Mouse (Mus musculus) ES-Bruce4 (cell line): ENCODE measurements around the gene Aifm1. TPM values are rescaled to one million over a fixed set of nuclear protein-coding genes. Genes with fewer than 3 reads are reported as not detected.

Source experiments
- H3K27ac ChIP-seq: 2 replicates; pipeline ENCODE4 v1.5.1; 2012; ENCODE audit warnings: low read length, inconsistent platforms; ENCODE audit not compliant: insufficient read depth
- H3K27me3 ChIP-seq: 2 replicates; pipeline ENCODE4 v1.6.1; 2012; ENCODE audit warnings: mild to moderate bottlenecking, low read length, inconsistent platforms; ENCODE audit not compliant: control insufficient read depth, poor library complexity, insufficient read depth, severe bottlenecking
- H3K36me3 ChIP-seq: 2 replicates; pipeline ENCODE4 v1.6.1; 2012; ENCODE audit warnings: inconsistent platforms, mild to moderate bottlenecking, low read length, moderate library complexity; ENCODE audit not compliant: control insufficient read depth, poor library complexity, insufficient read depth, severe bottlenecking
- H3K4me1 ChIP-seq: one replicate; pipeline ENCODE4 v1.8.1; 2011; ENCODE audit warnings: low read length; ENCODE audit not compliant: control insufficient read depth, insufficient read depth
- H3K4me3 ChIP-seq: 2 replicates; pipeline ENCODE4 v1.5.1; 2011; ENCODE audit warnings: low read depth, mild to moderate bottlenecking, low read length
- H3K9ac ChIP-seq: 2 replicates; pipeline ENCODE4 v1.6.1; 2012; ENCODE audit warnings: low read depth, mild to moderate bottlenecking, inconsistent platforms; ENCODE audit not compliant: poor library complexity, severe bottlenecking
- H3K9me3 ChIP-seq: replicated peaks from 2 replicates; pipeline ENCODE4 v1.6.1; 2012; ENCODE audit warnings: mild to moderate bottlenecking, low read length, inconsistent platforms; ENCODE audit not compliant: control insufficient read depth, poor library complexity, insufficient read depth, severe bottlenecking
- CTCF ChIP-seq: IDR thresholded peaks from one replicate; pipeline ENCODE4 v1.8.1; 2011; ENCODE audit warnings: low read depth, low read length
- EP300 ChIP-seq: IDR thresholded peaks from 2 replicates; pipeline ENCODE4 v1.6.1; 2011; ENCODE audit warnings: low read depth, low read length; ENCODE audit not compliant: insufficient read depth
- POLR2A ChIP-seq: IDR thresholded peaks from one replicate; pipeline ENCODE4 v1.8.1; 2011; ENCODE audit warnings: low read length; ENCODE audit not compliant: insufficient read depth
- polyA plus RNA-seq: library from polyadenylated mRNA; stranded (reverse); fragments of >200 nt; gene quantifications from 2 replicates; pipeline ENCODE4 v1.2.4, GENCODE M21; 2011; ENCODE audit warnings: low read depth; ENCODE audit not compliant: missing spikeins, insufficient read depth, insufficient read length

The Aifm1 gene
- polyA plus RNA-seq, 1 experiment, result 45.9 TPM

DNA sequence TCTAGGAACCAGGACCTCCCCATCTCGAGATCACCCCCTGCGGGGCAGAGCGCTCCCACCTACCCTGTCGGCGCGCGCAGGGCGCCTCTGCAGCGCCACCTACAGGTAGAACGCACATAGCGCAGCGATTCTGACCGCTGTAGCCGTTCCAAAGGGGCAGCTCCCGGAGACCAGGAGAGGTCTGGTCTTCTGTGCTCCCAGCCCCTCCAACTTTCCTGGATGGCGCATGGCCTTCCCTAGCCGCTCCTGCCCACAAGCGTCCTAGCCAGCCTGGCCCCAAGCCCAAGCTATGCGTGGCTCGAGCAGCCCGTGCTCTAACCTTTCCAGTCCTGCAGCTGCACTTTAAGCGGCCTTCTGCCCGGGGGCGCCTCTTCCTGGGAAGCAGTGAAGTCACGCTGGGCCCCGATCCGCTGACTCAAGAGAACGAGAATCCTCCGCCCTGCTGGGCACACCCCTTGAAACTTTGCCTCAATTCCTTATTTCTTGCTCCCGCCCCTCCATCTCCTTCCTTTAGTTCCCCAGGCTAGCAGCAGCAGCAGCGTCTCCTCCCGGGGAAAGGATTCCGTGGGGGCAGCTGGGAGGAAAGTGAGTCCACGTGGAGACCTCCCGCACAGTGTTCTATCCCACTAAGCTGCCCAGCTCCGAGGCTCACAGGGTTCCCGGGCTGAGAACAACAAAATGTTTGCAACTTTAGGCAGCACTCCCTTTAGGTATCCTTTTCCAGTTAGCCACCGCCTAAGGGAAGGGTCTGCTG is 50.4 kb downstream of the Aifm1 start, which contains the start of gene Elf4:
Gene Elf4, minus strand, starts transcription at position 379 of the 754 bp plus-strand sequence.
- Histone ChIP-seq H3K4me3 (peak within 1 kb of the TSS; percentile 90), H3K36me3 (no peaks in the 10 kb centered on the region), H3K27me3 (no peaks in the 10 kb centered on the region), H3K9ac (peak within 1 kb of the TSS; percentile 49), H3K4me1 (peaks cover 7% of the 10 kb centered on the region), H3K9me3 (no peaks in the 10 kb centered on the region), H3K27ac (peak within 1 kb of the TSS; percentile 6; the same call in 1 of the 2 replicates)
- 0 out of 2 replicates have a peak, but pooled peaks have one; percentile 6 for TF ChIP-seq EP300
- peak; percentile 74 for TF ChIP-seq CTCF
- TF ChIP-seq POLR2A, result no peak

DNA sequence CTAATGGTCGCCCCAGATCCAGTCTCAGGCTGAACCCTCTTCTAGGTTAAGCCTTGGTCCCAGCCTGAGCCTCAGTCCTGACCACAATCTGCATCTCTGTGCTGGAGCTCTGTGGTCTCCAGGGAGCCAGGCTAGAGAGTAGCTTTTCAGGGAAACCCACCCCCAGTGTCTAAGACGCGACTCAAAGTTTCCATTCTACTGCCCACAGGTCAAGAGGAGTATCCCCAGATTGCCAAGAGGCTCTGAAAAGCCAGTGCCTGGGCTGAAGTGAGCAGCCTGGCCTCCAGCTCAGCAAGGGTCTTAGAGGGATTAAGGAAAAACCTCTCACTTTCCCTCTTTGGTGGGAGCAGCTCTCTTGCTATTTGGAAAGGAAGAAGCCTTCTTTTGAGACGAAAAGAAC is 51.1 kb downstream of the Aifm1 start:
- H3K4me3 ChIP-seq, result peak overlapping the region; percentile 46
- no peak overlapping the region for H3K27ac ChIP-seq

DNA sequence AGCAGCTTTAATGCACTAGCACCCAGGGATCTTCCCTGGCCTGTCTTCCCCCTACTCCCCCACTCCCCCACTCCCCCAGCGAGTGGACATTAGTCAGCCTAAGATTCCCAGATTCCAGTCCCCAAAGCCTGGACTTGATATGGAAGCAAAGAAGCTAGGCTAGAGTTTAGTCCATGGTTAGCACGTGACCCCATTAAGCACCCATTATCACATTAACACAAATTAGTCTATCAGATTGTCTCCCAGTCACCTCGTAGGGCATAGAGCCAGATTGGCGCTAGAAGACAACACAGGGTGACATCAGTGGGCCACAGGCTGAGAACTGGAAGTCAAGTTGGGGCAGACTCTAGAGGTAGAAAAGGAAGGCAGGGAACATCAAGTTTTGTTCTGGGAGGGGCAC is 52.4 kb downstream of the Aifm1 start:
- Histone ChIP-seq H3K27me3 (no peaks in the 10 kb centered on the region), H3K9ac (no peak overlapping the region)

More for the DNA sequence above, 51.1 kb downstream of the Aifm1 start:
- TF ChIP-seq POLR2A, result no peak
- TF ChIP-seq EP300, result no peak
- no peak for TF ChIP-seq CTCF
- Histone ChIP-seq H3K9me3 (no peaks in the 10 kb centered on the region), H3K36me3 (no peaks in the 10 kb centered on the region), H3K9ac (peak overlapping the region; percentile 21; the same call in 1 of the 2 replicates), H3K27me3 (no peaks in the 10 kb centered on the region), H3K4me1 (peaks cover 7% of the 10 kb centered on the region)

DNA sequence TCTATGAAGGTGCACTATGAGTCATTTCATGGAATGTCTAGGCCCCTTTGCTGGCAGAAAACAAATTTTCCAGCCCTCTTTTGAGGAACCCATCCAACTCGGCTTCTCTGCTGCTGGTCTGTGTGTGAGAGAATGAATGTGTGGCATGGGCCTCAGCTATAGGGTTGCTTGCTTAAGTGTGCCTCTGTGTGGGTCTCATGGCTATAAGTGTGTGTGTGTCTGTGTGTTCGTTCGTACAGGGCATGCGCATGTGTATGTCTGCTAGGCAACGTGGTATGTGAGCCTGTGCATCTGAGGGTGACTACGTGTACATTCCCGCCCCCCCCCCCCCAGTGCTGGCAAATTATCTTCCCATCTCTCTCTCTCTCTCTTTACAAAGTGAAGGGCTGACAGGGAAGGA is 52.9 kb downstream of the Aifm1 start:
- no peaks in the 10 kb centered on the region for H3K27me3 ChIP-seq
- H3K4me1 ChIP-seq, result peaks cover 7% of the 10 kb centered on the region
- H3K4me3 ChIP-seq, result no peak overlapping the region
- no peak overlapping the region for H3K9ac ChIP-seq
- H3K36me3 ChIP-seq, result no peaks in the 10 kb centered on the region
- no peak overlapping the region for H3K27ac ChIP-seq
- TF ChIP-seq EP300, result no peak
- TF ChIP-seq CTCF, result no peak
- no peak for TF ChIP-seq POLR2A
- H3K9me3 ChIP-seq, result no peaks in the 10 kb centered on the region

More for the DNA sequence above, 52.4 kb downstream of the Aifm1 start:
- Histone ChIP-seq H3K4me3 (no peak overlapping the region), H3K4me1 (peaks cover 7% of the 10 kb centered on the region), H3K9me3 (no peaks in the 10 kb centered on the region), H3K27ac (no peak overlapping the region), H3K36me3 (no peaks in the 10 kb centered on the region)
- TF ChIP-seq POLR2A, result no peak
- no peak for TF ChIP-seq EP300
- TF ChIP-seq CTCF, result no peak

DNA sequence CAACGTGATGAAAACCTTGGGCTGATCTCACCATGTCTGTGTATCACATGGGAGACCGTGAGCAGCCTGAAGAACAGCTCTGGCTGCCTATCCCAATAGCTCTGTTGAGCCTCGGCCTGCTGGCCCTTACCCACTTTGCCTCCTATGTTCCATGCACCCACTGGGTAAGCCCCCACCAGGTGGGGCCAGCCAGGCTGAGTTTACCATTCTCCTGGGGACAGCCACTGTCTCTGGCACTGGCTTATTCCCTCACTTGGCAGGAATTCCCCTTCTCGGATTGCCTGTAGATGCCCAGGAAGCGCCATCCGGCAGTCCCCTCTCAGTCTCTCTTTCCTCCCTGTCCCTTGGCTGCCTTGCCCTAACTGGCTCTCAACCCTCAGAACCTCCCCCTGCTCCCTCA is 56.4 kb downstream of the Aifm1 start:
- Histone ChIP-seq H3K36me3 (no peaks in the 10 kb centered on the region), H3K9me3 (no peaks in the 10 kb centered on the region), H3K27ac (no peak overlapping the region), H3K4me1 (peaks cover 5% of the 10 kb centered on the region), H3K4me3 (no peak overlapping the region), H3K27me3 (peaks cover 9% of the 10 kb centered on the region), H3K9ac (no peak overlapping the region)
- TF ChIP-seq POLR2A (no peak), CTCF (no peak), EP300 (no peak)

DNA sequence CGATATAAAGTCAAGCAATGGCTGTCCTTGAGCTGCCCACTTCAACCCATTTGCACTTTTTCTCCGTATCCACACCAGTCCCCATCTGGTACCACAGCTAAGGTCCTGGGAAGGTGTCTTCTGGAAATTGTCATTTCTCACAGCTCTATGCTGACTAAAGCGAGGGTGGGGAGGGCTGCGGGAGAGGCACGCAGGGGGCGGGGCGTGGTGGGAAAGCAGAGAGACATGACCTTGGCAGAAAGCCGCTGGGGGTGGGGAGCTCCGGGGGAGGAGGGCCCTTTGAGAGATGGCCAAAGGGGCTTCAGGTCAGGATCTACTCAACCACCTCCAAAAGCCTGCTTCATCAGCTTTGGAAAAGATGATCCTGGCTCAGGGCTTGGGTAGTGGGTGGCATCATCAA is 58.3 kb downstream of the Aifm1 start:
- H3K9me3 ChIP-seq, result no peaks in the 10 kb centered on the region
- H3K27me3 ChIP-seq, result peaks cover 9% of the 10 kb centered on the region
- no peaks in the 10 kb centered on the region for H3K36me3 ChIP-seq
- H3K4me3 ChIP-seq, result peak overlapping the region; percentile 26; the same call in 1 of the 2 replicates
- H3K9ac ChIP-seq, result peak overlapping the region; percentile 95; the same call in 1 of the 2 replicates
- peaks cover 3% of the 10 kb centered on the region for H3K4me1 ChIP-seq
- H3K27ac ChIP-seq, result no peak overlapping the region
- TF ChIP-seq POLR2A, result no peak
- TF ChIP-seq CTCF, result no peak
- TF ChIP-seq EP300, result no peak
